Mouse (Mus musculus): Measurements from ENCODE around the gene Xpc.
A peak's percentile ranks its signal among the peaks of the same experiment; 100 is the strongest.

The Xpc gene

GRCm38 (mm10) chr6:91525544-91525943 lies 9.9 kb upstream of the Xpc start:
- DNase-seq (ENCODE audit: low spot score in 2 of 2): no peak

- DNase-seq (ENCODE audit: low spot score in 2 of 2): no peak
Observed at GRCm38 (mm10) chr6:91522816-91523215, 7.1 kb upstream of the Xpc start.

DNA sequence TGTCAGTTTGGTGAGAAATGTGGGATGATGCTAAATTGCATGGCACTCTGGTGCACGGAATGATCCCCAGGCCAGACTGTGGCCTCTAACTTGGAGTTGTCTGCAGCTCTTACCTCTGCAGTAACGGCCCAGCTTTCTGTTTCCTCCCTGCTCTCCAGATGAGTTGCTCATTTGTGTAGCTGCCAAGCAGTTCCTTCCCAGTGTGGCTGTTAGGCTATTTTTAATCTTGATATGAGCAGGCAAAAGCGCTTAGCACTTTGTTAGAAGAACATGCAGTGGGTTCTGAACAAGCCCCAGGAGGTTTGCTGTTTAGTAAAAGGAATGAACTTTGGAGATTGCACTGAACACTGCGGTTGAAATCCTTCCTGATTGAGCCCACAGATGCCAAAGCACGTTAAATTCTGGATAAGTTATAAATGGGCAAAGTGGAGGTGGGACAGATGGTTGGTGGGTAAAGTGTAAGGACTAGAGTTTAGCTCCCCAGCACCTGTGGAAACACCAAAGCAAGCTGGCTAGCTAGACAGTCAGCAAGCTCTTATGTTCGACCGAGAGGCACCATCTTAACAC lies 2.8 kb upstream of the Xpc start:
- no peak for DNase-seq (ENCODE audit: low spot score in 2 of 2)

DNA sequence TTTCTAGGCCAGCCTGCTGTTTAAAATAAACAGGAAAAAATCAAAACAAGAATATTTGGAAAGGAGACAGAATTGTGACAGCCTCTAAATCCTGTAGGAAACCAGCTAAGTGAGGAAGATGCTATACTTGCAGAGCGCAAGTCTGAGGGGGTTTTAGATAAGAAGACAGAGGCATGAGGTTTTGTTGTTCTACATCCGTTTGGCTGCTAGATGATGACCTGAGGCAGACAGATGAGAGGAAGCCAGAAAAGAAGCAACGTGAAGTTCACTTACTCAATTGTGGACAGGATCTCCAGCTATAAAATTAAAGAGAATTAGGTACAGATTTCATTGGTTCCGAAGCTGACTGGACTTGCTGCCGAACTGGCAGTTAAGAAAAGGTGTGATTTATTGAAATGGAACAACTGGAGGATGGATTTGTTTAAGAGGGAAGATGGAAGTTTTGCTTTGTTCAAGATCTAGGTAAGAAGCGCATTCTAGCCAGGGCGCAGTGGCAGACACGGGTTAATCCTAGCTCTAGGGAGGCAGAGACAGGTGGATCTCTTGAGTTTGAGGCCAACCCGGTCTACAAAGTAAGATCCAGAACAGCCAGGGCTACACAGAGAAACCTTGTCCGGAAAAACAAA lies 838 bp downstream of the Xpc start:
- no peak for DNase-seq (ENCODE audit: low spot score in 2 of 2)

DNA sequence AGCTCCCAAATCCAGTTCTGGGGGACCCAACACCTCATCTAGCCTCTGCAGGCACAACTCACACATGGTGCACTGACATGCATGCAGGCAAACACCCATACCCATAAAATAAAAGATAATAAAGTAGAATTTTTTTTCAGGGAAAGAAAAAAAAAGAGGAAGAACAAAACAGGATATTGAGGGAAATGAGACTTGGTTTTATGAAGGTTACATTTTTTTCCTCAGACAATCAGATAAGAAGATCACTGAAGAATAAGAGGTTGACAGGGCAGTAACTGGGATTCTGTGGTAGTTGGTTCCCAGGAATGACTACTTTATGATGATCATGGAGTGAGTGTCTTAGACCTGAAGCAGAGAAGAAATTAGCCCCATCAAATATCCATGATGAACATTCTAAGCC lies 1.6 kb downstream of the Xpc start:
- no peak for DNase-seq (ENCODE audit: low spot score in 2 of 2)

DNA sequence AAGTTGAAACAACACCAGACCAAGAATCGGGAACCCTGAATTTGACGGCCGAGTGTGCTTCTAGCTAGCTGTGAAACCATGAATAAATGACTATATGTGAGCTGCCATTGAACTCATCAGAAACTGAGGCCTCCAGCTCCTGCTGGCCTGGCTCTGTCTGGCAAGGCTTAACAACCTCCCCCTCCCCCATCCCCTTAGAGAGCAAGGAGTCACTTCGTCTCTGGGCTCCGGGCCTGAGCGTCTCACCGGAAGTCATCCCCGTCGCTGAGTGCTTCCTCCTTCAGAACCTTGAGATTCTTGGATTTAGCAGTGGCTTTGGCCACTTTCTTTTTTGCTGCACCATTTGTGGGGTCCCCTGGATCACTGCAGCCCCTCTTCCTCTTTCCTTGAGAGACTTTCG lies 5.5 kb downstream of the Xpc start:
- DNase-seq (ENCODE audit: low spot score in 2 of 2): no peak

- peak in 1 of 2 experiments; percentile 36 for DNase-seq (ENCODE audit: low spot score in 2 of 2)
Observed at GRCm38 (mm10) chr6:91509326-91509725, 6.4 kb downstream of the Xpc start.

DNA sequence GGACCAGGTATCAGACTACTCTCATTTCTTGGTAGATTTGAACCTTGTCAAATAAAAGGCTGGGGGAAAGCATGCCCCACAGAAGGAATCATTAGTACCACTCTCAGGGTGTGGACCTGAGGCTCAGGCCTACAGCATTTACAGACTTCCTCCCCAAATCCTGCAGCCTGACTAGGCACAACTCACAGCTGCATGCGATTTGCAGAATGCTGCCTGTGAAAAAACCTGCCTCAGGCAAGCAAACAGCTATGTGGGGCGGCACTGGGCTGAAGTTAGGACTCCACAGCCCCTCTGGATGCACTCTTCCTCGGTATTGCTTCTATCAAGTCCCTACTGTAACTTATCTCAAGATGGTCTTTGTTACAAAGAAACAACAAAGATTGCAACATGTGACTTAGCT lies 7.6 kb downstream of the Xpc start:
- no peak for DNase-seq (ENCODE audit: low spot score in 2 of 2)

- no peak for DNase-seq (ENCODE audit: low spot score in 2 of 2)
Observed at GRCm38 (mm10) chr6:91506036-91506435, 9.7 kb downstream of the Xpc start.

- no peak for DNase-seq (ENCODE audit: low spot score in 2 of 2)
Observed at GRCm38 (mm10) chr6:91503302-91503701, 12.4 kb downstream of the Xpc start.

DNA sequence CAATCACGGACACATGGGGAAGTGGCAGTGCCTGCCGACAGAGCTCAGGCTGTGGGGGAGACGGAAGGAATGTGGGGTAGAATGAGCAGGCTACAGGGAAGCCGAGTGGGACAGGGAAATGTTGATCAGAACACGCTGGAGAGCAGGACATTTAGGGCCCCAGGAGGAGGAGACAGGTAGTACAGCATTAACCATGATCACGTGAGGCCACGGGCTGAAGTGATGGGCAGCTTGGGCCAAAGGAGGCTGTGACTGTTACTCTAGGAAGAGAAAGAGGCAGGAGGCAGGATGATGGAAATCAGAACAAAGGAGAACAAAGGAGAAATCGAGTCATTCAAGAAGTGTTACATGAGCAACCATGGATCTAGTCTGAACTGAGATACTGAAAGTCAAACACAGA lies 21.2 kb downstream of the Xpc start:
- DNase-seq (ENCODE audit: low spot score in 2 of 2): no peak

DNA sequence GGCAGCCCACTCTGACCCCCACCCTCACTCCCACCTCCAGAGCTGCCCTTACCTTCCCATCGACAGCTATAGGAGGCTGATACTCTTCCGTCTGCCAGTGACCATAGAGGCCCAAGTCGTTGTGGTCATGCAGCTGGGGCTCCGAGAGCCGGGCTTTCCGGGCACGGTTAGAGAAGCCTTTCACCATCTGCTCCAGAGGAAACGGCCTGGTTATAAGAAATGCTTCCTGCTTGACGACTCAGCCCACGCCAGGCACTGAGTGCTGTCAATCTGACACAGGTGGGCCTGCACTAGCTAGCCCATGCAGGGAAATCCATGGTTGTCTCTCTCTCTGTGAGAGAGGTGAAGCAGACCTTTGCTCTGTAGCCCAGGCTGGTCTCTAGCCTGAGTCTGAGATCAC lies 22.6 kb downstream of the Xpc start:
- no peak for DNase-seq (ENCODE audit: low spot score in 2 of 2)

GRCm38 (mm10) chr6:91491004-91491403 lies 24.7 kb downstream of the Xpc start:
- DNase-seq (ENCODE audit: low spot score in 2 of 2): no peak

- no peak for DNase-seq (ENCODE audit: low spot score in 2 of 2)
Observed at GRCm38 (mm10) chr6:91489872-91490271, 25.8 kb downstream of the Xpc start.

DNA sequence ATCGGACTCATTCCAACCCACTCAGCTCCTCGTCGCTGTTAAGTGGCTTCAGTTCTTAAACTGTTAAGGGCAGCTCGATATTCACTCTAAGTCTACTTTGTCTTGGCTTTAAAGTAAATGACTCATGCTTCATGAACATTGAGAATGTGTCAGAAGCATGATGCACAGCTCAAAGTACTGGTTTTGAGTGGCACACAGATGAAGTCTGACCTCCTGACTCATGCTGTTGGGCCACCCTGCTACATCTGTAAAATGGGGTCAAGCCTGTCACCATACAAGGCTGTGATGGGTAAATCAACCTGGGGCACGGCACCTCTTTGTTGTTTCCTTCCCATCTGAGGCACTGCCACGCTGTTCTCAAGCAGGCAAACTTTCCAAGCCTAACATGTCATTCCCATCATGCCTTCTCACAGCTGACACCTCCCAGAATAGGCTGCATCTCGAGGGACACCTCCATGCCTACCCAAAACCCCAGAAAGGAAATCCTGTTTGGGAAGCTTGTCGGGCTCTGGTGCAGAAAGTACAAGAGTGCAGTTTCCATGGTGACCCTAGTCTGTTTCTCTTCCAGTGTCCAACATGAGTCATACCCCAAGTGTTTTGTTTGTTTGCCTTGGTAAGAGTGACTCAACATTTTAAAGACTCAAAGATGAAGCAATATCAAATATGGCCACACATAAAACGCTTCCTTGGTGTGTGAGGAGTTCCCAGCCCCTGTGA lies 27.0 kb downstream of the Xpc start:
- DNase-seq (ENCODE audit: low spot score in 2 of 2): peak in 1 of 2 experiments; percentile 36

- DNase-seq (ENCODE audit: low spot score in 2 of 2): no peak
Observed at GRCm38 (mm10) chr6:91486736-91487453, 28.8 kb downstream of the Xpc start.

- no peak for DNase-seq (ENCODE audit: low spot score in 2 of 2)
Observed at GRCm38 (mm10) chr6:91483371-91483770, 32.3 kb downstream of the Xpc start.

GRCm38 (mm10) chr6:91476541-91476940 lies 39.1 kb downstream of the Xpc start:
- DNase-seq (ENCODE audit: low spot score in 2 of 2): no peak

DNA sequence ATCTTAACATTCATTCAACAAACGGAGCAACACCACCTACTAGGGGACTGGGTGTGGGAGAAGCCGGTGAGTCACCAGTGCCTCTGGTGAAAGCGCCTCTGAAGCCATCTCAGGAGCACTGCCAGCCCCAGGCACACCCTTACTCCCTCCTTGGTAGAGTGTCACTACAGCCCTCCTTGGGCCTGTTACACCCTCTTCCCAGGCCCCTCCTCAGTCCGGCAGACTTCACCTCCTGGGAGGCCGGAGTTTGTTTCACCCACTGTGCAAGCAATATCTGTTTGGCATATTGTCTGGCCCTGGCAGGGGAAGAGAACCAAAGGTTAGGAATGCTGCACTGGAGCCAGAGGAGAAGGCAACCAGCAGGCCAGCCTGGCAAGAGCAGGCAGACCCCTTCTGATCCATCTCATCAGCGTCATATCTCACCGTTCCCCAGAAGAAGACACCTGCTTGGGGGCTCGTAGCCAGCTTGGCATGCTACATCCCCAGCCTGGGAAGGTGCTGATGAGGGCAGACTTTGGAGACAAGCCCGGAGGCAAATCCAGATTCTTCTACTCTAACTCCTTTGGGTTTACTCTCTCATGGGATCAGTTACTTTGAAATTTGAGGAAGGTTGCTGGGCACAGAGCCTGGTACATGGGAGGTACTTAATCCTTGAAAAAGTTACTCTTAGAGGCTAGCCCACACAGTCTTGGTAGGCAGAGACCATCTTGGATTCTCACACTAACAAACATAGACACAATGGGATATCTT lies 41.1 kb downstream of the Xpc start:
- DNase-seq (ENCODE audit: low spot score in 2 of 2): no peak

DNA sequence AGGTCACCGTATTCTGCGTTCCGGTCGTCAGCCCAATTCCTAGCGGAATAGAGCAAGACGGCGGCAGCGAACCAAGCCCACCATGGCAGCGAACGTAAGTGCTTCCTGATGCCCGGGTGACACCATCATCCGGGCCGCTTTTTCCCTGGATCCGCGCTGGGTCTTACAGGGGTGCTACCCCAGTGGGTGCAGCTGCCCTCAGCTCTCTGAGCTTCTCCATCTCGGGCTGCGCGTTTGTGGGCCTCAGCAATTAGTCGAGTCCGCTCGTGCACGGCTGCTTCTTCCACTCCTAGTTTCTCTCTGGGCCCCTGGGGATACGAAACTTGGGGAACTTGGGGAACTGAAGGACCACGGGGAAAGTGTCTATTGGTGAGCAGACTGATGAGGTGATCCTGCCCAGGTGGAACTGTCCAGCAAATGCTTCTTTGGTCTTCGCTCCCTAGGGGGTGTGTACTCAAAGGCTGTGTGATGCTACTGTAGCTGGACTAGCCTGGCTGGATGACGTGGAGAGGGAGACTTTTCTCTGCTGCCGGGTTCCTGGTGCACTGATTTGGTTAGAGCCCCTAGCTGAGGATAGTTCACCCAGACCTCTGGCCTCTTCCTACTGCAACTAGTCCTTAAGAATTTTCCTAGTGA lies 41.8 kb downstream of the Xpc start:
- no peak for DNase-seq (ENCODE audit: low spot score in 2 of 2)

Data from frontal cortex, postnatal 14 days (tissue).